Mouse (Mus musculus) embryonic facial prominence, embryonic 10.5 days (tissue): Measurements from ENCODE around the gene Sgms2. TPM values are rescaled to one million over a fixed set of nuclear protein-coding genes. Genes with fewer than 3 reads are reported as not detected.

Experiments used
- DNase-seq: peaks from one replicate; pipeline ENCODE4 v3.0.0-alpha.2; 2017; ENCODE audit warnings: low spot score
- H3K27ac ChIP-seq: fragments of 300-500 bp; sonication (generic); replicated peaks from 2 replicates; pipeline ENCODE4 v1.5.1; 2016; ENCODE audit warnings: mild to moderate bottlenecking
- H3K27me3 ChIP-seq: fragments of 300-500 bp; sonication (generic); replicated peaks from 2 replicates; pipeline ENCODE4 v1.6.1; 2016; ENCODE audit warnings: low read depth, mild to moderate bottlenecking; ENCODE audit not compliant: poor library complexity, severe bottlenecking
- H3K36me3 ChIP-seq: fragments of 300-500 bp; sonication (generic); replicated peaks from 2 replicates; pipeline ENCODE4 v1.6.1; 2016; ENCODE audit warnings: mild to moderate bottlenecking, moderate library complexity
- H3K4me1 ChIP-seq: fragments of 300-500 bp; sonication (generic); 2 replicates; pipeline ENCODE4 v1.6.1; 2016
- H3K4me3 ChIP-seq: fragments of 300-500 bp; sonication (generic); 2 replicates; pipeline ENCODE4 v1.5.1; 2016; ENCODE audit warnings: mild to moderate bottlenecking, moderate library complexity
- H3K9me3 ChIP-seq: fragments of 300-500 bp; sonication (generic); 2 replicates; pipeline ENCODE4 v1.6.1; 2016; ENCODE audit warnings: mild to moderate bottlenecking
- WGBS: fragments of 180-500 bp; shearing (Covaris S2); methylation state at CpG from one replicate; pipeline ENCODE4 v1.1.7; 2016; 5-methylcytosine and 5-hydroxymethylcytosine counted together
- polyA plus RNA-seq: library from polyadenylated mRNA; unstranded; fragments of >200 nt; fragmentation: Nextera tagmentation; extraction: Ambion mirVana; gene quantifications from 2 replicates; pipeline ENCODE4 v1.2.1, GENCODE M21; 2016

Gene Sgms2
- polyA plus RNA-seq, 1 experiment from 2014 or later: 0.77 TPM

DNA sequence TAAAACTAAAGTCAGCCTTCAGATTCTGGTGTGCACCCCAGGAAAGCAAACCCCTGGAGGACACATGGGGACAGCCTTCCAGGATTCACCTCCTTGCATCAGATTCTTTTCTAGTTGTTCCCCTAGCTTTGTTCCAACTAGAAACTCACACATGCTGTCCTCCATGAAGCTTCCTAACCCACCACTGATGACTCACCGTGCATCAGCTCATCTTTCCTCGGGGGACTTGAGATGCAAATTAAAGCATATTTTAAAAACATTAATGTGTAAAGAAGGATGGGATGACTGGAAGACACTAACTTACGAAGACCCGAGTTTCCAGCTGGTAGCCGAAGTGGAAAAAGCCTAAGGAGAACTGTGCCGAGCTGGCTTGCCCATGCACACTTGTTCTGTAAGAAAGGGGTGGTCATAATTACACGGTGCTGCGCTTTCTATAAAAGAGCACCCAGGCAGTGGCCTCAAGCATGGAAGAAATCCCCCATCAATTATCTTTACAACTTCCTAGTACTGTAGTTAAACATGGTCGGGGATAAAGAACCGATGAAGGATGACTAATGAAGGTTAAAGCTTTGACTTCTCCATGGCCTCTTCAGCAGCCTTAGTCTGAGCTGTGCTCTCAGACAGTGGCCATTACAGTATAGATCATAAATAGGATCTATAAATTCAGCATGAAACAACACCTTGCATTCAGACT, 10.6 kb upstream of the Sgms2 start:
- H3K36me3 ChIP-seq: no peaks in the 10 kb centered on the region
- WGBS: 80% methylated on average over 10 of the region's 10 CpGs
- no peak overlapping the region for H3K27ac ChIP-seq
- DNase-seq: no peak
- H3K27me3 ChIP-seq: no peaks in the 10 kb centered on the region
- no peaks in the 10 kb centered on the region for H3K9me3 ChIP-seq
- no peak overlapping the region for H3K4me3 ChIP-seq
- 0 out of 2 replicates have a peak, but pooled peaks cover 5% of the 10 kb centered on the region for H3K4me1 ChIP-seq

GRCm38 (mm10) chr3:131499651-131500050, 8.4 kb upstream of the Sgms2 start:
- WGBS: 92% methylated on average over 6 of the region's 6 CpGs
- H3K9me3 ChIP-seq: no peaks in the 10 kb centered on the region
- H3K27me3 ChIP-seq: 0 out of 2 replicates have a peak, but pooled peaks cover 5% of the 10 kb centered on the region
- no peak overlapping the region for H3K4me3 ChIP-seq
- 0 out of 2 replicates have a peak, but pooled peaks cover 5% of the 10 kb centered on the region for H3K4me1 ChIP-seq
- H3K27ac ChIP-seq: no peak overlapping the region
- no peak for DNase-seq
- H3K36me3 ChIP-seq: no peaks in the 10 kb centered on the region

DNA sequence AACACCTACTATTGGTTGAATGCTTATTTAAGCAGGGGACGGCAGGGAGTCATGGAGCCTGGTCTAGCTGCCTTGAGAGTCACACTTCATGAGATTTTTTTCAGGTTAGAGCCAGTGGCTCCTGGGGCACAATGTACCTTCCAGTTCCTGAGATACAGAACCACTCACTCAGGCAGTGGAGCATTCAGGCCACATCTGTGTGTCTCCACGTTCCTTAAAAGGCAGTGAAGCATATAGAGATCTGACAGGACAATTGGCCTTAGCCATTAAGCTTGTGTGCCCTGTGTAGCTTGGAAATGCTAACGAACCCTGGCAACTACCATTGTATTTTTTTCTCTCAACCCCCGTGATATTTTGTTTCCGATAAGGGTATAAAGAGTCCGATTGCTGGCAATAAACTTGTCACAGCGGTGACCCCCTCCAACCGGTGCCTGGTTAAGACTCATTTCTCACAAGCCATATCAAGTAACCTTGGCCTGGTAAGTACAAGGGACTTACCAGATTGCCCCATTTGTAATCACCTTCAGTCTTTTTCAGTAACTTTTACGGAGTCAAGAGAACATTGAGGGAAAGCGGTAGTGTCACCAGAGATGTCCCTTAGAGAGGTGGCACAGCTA, 5.4 kb upstream of the Sgms2 start:
- Histone ChIP-seq H3K4me1 (0 out of 2 replicates have a peak, but pooled peaks cover 7% of the 10 kb centered on the region), H3K4me3 (no peak overlapping the region), H3K9me3 (no peaks in the 10 kb centered on the region), H3K27me3 (peaks cover 34% of the 10 kb centered on the region), H3K27ac (no peak overlapping the region), H3K36me3 (no peaks in the 10 kb centered on the region)
- no peak for DNase-seq
- WGBS: 64% methylated on average over 10 of the region's 10 CpGs

DNA sequence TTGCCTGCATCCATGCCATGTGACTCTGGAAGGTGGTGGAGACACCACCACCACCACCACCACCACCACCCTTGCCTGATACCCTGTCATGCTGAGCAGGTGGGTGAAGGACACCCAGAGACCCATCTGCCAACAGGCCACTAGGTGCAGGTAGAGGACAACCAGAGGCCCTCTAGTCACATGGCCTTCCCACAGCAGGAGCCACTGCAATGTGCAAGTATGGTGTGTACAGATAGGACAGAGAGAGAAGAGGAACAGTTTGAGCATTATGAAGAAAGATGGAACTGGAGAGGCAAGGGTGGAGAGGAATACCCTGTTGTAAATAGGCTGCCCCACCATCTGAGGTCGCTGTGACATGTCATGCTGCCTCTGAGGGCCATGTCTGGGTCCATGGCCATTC, 3.9 kb upstream of the Sgms2 start:
- H3K4me1 ChIP-seq: peaks cover 12% of the 10 kb centered on the region
- H3K9me3 ChIP-seq: no peaks in the 10 kb centered on the region
- H3K4me3 ChIP-seq: no peak overlapping the region
- WGBS: 70% methylated on average over 1 of the region's 1 CpGs
- peaks cover 46% of the 10 kb centered on the region for H3K27me3 ChIP-seq
- no peak overlapping the region for H3K27ac ChIP-seq
- no peaks in the 10 kb centered on the region for H3K36me3 ChIP-seq
- no peak for DNase-seq

DNA sequence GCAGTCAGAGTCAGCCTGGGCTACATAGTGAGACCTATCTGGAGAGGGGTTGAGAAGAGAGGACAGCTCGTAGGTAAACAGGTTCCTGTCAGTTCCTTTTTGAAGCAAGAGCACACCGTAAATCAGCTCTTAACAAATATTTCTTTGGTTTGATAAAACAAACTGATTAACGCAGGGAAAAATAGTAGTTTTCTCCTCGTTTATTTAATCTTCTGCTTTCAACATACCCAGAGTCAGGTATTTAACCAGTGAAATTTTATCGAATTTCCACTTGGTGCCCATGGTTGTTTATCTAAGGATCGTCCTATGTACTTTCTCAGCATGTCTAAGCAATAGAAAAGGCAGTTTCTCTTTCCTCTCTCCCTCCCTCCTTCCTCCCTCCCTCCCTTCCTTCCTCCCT, 2.0 kb upstream of the Sgms2 start:
- 65% methylated on average over 6 of the region's 6 CpGs for WGBS
- peaks cover 64% of the 10 kb centered on the region for H3K27me3 ChIP-seq

GRCm38 (mm10) chr3:131491980-131492379, 769 bp upstream of the Sgms2 start:
- Histone ChIP-seq H3K4me1 (peaks cover 20% of the 10 kb centered on the region), H3K27ac (no peak overlapping the region), H3K4me3 (no peak overlapping the region), H3K9me3 (no peaks in the 10 kb centered on the region), H3K27me3 (peaks cover 77% of the 10 kb centered on the region), H3K36me3 (no peaks in the 10 kb centered on the region)
- DNase-seq: no peak
- 90% methylated on average over 7 of the region's 7 CpGs for WGBS

More for the DNA sequence above, 2.0 kb upstream of the Sgms2 start:
- no peak overlapping the region for H3K27ac ChIP-seq
- H3K36me3 ChIP-seq: no peaks in the 10 kb centered on the region
- H3K9me3 ChIP-seq: no peaks in the 10 kb centered on the region
- peaks cover 20% of the 10 kb centered on the region for H3K4me1 ChIP-seq
- no peak overlapping the region for H3K4me3 ChIP-seq
- no peak for DNase-seq

- H3K36me3 ChIP-seq: no peaks in the 10 kb centered on the region
- H3K4me3 ChIP-seq: peak overlapping the region; percentile 82
- under 1% methylated on average over 78 of the region's 78 CpGs for WGBS
- peaks cover 20% of the 10 kb centered on the region for H3K4me1 ChIP-seq
- no peaks in the 10 kb centered on the region for H3K9me3 ChIP-seq
- H3K27ac ChIP-seq: peak overlapping the region; percentile 81
- peaks cover 78% of the 10 kb centered on the region for H3K27me3 ChIP-seq
- DNase-seq: peak; percentile 81
These were observed 885 bp downstream of the Sgms2 start for GRCm38 (mm10) chr3:131490143-131490908.

GRCm38 (mm10) chr3:131489657-131490142, 1.5 kb downstream of the Sgms2 start:
- under 1% methylated on average over 36 of the region's 36 CpGs for WGBS
- Histone ChIP-seq H3K4me3 (peak overlapping the region; percentile 82), H3K36me3 (no peaks in the 10 kb centered on the region), H3K27ac (peak overlapping the region; percentile 81), H3K4me1 (peaks cover 20% of the 10 kb centered on the region), H3K9me3 (no peaks in the 10 kb centered on the region), H3K27me3 (peaks cover 74% of the 10 kb centered on the region)
- DNase-seq: no peak

- no peak overlapping the region for H3K27ac ChIP-seq
- peaks cover 20% of the 10 kb centered on the region for H3K4me1 ChIP-seq
- peaks cover 68% of the 10 kb centered on the region for H3K27me3 ChIP-seq
- no peaks in the 10 kb centered on the region for H3K36me3 ChIP-seq
- WGBS: 22% methylated on average over 5 of the region's 5 CpGs
- no peak for DNase-seq
- no peaks in the 10 kb centered on the region for H3K9me3 ChIP-seq
- H3K4me3 ChIP-seq: peak overlapping the region; percentile 82; the same call in 1 of the 2 replicates
These were observed 2.2 kb downstream of the Sgms2 start for GRCm38 (mm10) chr3:131488969-131489368.

DNA sequence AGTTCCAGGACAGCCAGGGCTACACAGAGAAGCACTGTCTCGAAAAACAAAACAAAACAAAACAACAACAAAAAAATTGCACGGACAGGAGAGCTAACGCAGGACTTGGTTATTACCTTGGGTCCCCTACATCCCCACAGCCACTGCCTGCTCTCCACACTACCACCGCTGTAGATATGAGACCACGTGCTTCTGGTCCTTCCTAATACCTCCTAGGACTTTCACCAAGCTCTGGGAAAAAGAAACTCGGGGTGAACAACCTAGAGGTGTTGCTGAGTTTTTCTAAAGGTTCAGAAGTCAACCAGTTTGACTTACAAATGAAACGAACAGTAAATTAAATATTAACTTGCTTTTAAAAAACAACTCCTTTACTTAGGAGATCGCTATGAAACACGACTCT, 2.8 kb downstream of the Sgms2 start:
- no peak overlapping the region for H3K27ac ChIP-seq
- no peaks in the 10 kb centered on the region for H3K36me3 ChIP-seq
- no peak for DNase-seq
- peaks cover 17% of the 10 kb centered on the region for H3K4me1 ChIP-seq
- no peak overlapping the region for H3K4me3 ChIP-seq
- H3K9me3 ChIP-seq: no peaks in the 10 kb centered on the region
- 65% methylated on average over 9 of the region's 9 CpGs for WGBS
- H3K27me3 ChIP-seq: peaks cover 62% of the 10 kb centered on the region

GRCm38 (mm10) chr3:131485388-131485787, 5.8 kb downstream of the Sgms2 start:
- no peak overlapping the region for H3K4me3 ChIP-seq
- no peak for DNase-seq
- peaks cover 32% of the 10 kb centered on the region for H3K27me3 ChIP-seq

GRCm38 (mm10) chr3:131483650-131484049, 7.6 kb downstream of the Sgms2 start:
- DNase-seq: no peak
- peaks cover 19% of the 10 kb centered on the region for H3K27me3 ChIP-seq
- no peak overlapping the region for H3K27ac ChIP-seq
- no peaks in the 10 kb centered on the region for H3K36me3 ChIP-seq
- no peak overlapping the region for H3K4me3 ChIP-seq
- H3K4me1 ChIP-seq: peaks cover 3% of the 10 kb centered on the region
- 82% methylated on average over 7 of the region's 7 CpGs for WGBS
- no peaks in the 10 kb centered on the region for H3K9me3 ChIP-seq

More at GRCm38 (mm10) chr3:131485388-131485787, 5.8 kb downstream of the Sgms2 start:
- H3K27ac ChIP-seq: no peak overlapping the region
- WGBS: 66% methylated on average over 5 of the region's 5 CpGs
- H3K4me1 ChIP-seq: peaks cover 13% of the 10 kb centered on the region
- H3K9me3 ChIP-seq: no peaks in the 10 kb centered on the region
- no peaks in the 10 kb centered on the region for H3K36me3 ChIP-seq
